Comparison of ENCODE assay signal across 12 mouse cellular contexts in the genomic region with DNA sequence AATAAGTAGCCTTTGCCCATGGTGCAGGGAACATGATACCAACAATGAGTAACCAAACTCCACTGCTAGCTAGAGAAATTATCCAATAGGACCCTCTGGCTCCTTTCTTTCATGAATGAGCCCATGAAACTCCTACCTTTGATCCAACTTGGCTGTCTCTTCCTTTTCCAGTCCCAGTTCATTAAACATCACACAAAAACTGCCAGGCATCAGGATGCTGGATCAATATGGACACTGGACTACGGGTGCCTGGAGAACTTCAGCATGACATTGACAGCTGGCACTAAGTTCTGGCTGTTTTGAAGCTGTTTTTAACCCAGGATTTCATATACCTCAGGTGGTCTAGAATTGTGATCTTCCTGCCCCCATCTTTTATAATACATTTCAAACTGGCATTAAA.
"Had no signal": no experiment of that assay in that cellular context is flagged by ENCODE, and none has a peak within 500 bp of the region (broad histone marks: within the 10 kb centered on the region; RNA-seq: fewer than 3 reads in every experiment).

No protein-coding gene starts in this region.

- H3K36me3 ChIP-seq: midbrain, embryonic 15.5 days had no signal

- H3K4me1 ChIP-seq: lung, embryonic 15.5 days; midbrain, embryonic 15.5 days; neural tube, embryonic 12.5 days had no signal

- DNase-seq: liver; lung, postnatal 14 days; thymus, postnatal 14 days had no signal

- H3K27me3 ChIP-seq: lung, embryonic 15.5 days; megakaryocyte, embryonic 14.5 days; midbrain, embryonic 15.5 days; neural tube, embryonic 12.5 days had no signal

- H3K4me3 ChIP-seq: left cerebral cortex, adult 2 months; lung, embryonic 15.5 days; megakaryocyte, embryonic 14.5 days; midbrain, embryonic 15.5 days; neural tube, embryonic 12.5 days had no signal

- H3K27ac ChIP-seq: left cerebral cortex, adult 2 months; lung, embryonic 15.5 days; macrophage; midbrain, embryonic 15.5 days; neural tube, embryonic 12.5 days; stomach, postnatal 0 days had no signal

- H3K9ac ChIP-seq: lung, embryonic 15.5 days; midbrain, embryonic 15.5 days; neural tube, embryonic 12.5 days had no signal

- H3K9me3 ChIP-seq: lung, embryonic 15.5 days; megakaryocyte, embryonic 14.5 days; midbrain, embryonic 15.5 days; neural tube, embryonic 12.5 days had no signal

- H3K4me2 ChIP-seq: lung, embryonic 15.5 days; midbrain, embryonic 11.5 days; midbrain, embryonic 15.5 days; neural tube, embryonic 12.5 days had no signal

- ATAC-seq: intestine, postnatal 0 days; midbrain, embryonic 15.5 days had no signal
